Mouse (Mus musculus): ENCODE results near the gene Fbxl15. TPM values are rescaled to one million over a fixed set of nuclear protein-coding genes. Genes with fewer than 3 reads are reported as not detected.

Fbxl15 gene
- total RNA-seq (2021) = 10 to 100 TPM; 26.8 to 28.9 TPM
- long read RNA-seq, experiment 1, transcript Fbxl15-201 (4 exons, 1,348 nt) = major isoform, 25 of 43 reads
- long read RNA-seq, experiment 1, partial matches to known transcripts = 17 of 43 reads
- long read RNA-seq, experiment 1, other reads (novel, unspliced or antisense) = 1 of 43 reads
- long read RNA-seq, experiment 2, transcript Fbxl15-201 (4 exons, 1,348 nt) = major isoform, 40 of 64 reads
- long read RNA-seq, experiment 2, partial matches to known transcripts = 19 of 64 reads
- long read RNA-seq, experiment 2, other reads (novel, unspliced or antisense) = 5 of 64 reads

GRCm38 (mm10) chr19:46328081-46329030, at the start of gene Fbxl15:
TSS of gene Fbxl15 (plus strand) at chr19:46328184.
- Histone ChIP-seq H3K27ac (peak within 1 kb of the TSS; percentile 93), H3K4me3 (peak within 1 kb of the TSS; percentile 88)
- TF ChIP-seq CTCF (conservative IDR thresholded peaks at IDR 0.05) = no peak
- DNase-seq (ENCODE audit: low spot score in 2 of 2) = peak; percentile 93 to 95

- DNase-seq (ENCODE audit: low spot score in 2 of 2) = no peak
- TF ChIP-seq CTCF (conservative IDR thresholded peaks at IDR 0.05) = peak; percentile 41
Measured at GRCm38 (mm10) chr19:46282081-46282849, 45.7 kb upstream of the Fbxl15 start.

GRCm38 (mm10) chr19:46284686-46285085, 43.3 kb upstream of the Fbxl15 start:
- H3K27ac ChIP-seq = no peak overlapping the region
- no peak overlapping the region for H3K4me3 ChIP-seq
- TF ChIP-seq CTCF (conservative IDR thresholded peaks at IDR 0.05) = no peak
- DNase-seq (ENCODE audit: low spot score in 2 of 2) = no peak

More at GRCm38 (mm10) chr19:46282081-46282849, 45.7 kb upstream of the Fbxl15 start:
- H3K27ac ChIP-seq = no peak overlapping the region
- H3K4me3 ChIP-seq = no peak overlapping the region

GRCm38 (mm10) chr19:46285631-46286030, 42.4 kb upstream of the Fbxl15 start:
- no peak for DNase-seq (ENCODE audit: low spot score in 2 of 2)
- TF ChIP-seq CTCF (conservative IDR thresholded peaks at IDR 0.05) = no peak
- Histone ChIP-seq H3K27ac (no peak overlapping the region), H3K4me3 (no peak overlapping the region)

- TF ChIP-seq CTCF (conservative IDR thresholded peaks at IDR 0.05) = no peak
- no peak overlapping the region for H3K27ac ChIP-seq
- no peak for DNase-seq (ENCODE audit: low spot score in 2 of 2)
- no peak overlapping the region for H3K4me3 ChIP-seq
Measured at GRCm38 (mm10) chr19:46286047-46286446, 41.9 kb upstream of the Fbxl15 start.

- no peak for TF ChIP-seq CTCF (conservative IDR thresholded peaks at IDR 0.05)
- Histone ChIP-seq H3K4me3 (no peak overlapping the region), H3K27ac (no peak overlapping the region)
Measured at GRCm38 (mm10) chr19:46286926-46287325, 41.1 kb upstream of the Fbxl15 start.

GRCm38 (mm10) chr19:46287566-46287965, 40.4 kb upstream of the Fbxl15 start:
- Histone ChIP-seq H3K27ac (no peak overlapping the region), H3K4me3 (no peak overlapping the region)
- no peak for TF ChIP-seq CTCF (conservative IDR thresholded peaks at IDR 0.05)
- no peak for DNase-seq (ENCODE audit: low spot score in 2 of 2)

More at GRCm38 (mm10) chr19:46286926-46287325, 41.1 kb upstream of the Fbxl15 start:
- no peak for DNase-seq (ENCODE audit: low spot score in 2 of 2)

- Histone ChIP-seq H3K27ac (no peak overlapping the region), H3K4me3 (no peak overlapping the region)
- no peak for DNase-seq (ENCODE audit: low spot score in 2 of 2)
- TF ChIP-seq CTCF (conservative IDR thresholded peaks at IDR 0.05) = no peak
Measured at GRCm38 (mm10) chr19:46290535-46291105, 37.4 kb upstream of the Fbxl15 start.

GRCm38 (mm10) chr19:46296938-46297337, 31.0 kb upstream of the Fbxl15 start:
- TF ChIP-seq CTCF (conservative IDR thresholded peaks at IDR 0.05) = no peak
- Histone ChIP-seq H3K4me3 (no peak overlapping the region), H3K27ac (no peak overlapping the region)
- DNase-seq (ENCODE audit: low spot score in 2 of 2) = no peak

- DNase-seq (ENCODE audit: low spot score in 2 of 2) = peak in 1 of 2 experiments; percentile 6
- Histone ChIP-seq H3K27ac (no peak overlapping the region), H3K4me3 (no peak overlapping the region)
- no peak for TF ChIP-seq CTCF (conservative IDR thresholded peaks at IDR 0.05)
Measured at GRCm38 (mm10) chr19:46300294-46301045, 27.5 kb upstream of the Fbxl15 start.

GRCm38 (mm10) chr19:46302551-46302950, 25.4 kb upstream of the Fbxl15 start:
- H3K27ac ChIP-seq = no peak overlapping the region
- peak in 1 of 2 experiments; percentile 5 for DNase-seq (ENCODE audit: low spot score in 2 of 2)
- H3K4me3 ChIP-seq = no peak overlapping the region
- TF ChIP-seq CTCF (conservative IDR thresholded peaks at IDR 0.05) = no peak
